Mouse (Mus musculus) neural tube, embryonic 15.5 days (tissue): Measurements from ENCODE around the gene Cldn19. TPM values are rescaled to one million over a fixed set of nuclear protein-coding genes. Genes with fewer than 3 reads are reported as not detected.

Experiments used
- polyA plus RNA-seq: library from polyadenylated mRNA; unstranded; fragments of >200 nt; fragmentation: Nextera tagmentation; extraction: Ambion mirVana; gene quantifications from 2 replicates; pipeline ENCODE4 v1.2.1, GENCODE M21; 2015

The Cldn19 gene
- polyA plus RNA-seq, 1 experiment from 2014 or later: 0.81 TPM

Other genes starting within 250 kb of the Cldn19 start
- gene Slc2a1, start 146.7 kb upstream of the Cldn19 start, polyA plus RNA-seq: 78.8 and 91.3 TPM in 2 replicates
- 4.4 and 4.8 TPM in 2 replicates for gene Zfp691, start 81.2 kb upstream of the Cldn19 start, polyA plus RNA-seq
- 0.79 and 1.2 TPM in 2 replicates for gene Ermap, start 65.4 kb upstream of the Cldn19 start, polyA plus RNA-seq
- gene Svbp, start 60.1 kb upstream of the Cldn19 start, polyA plus RNA-seq: 198 and 242 TPM in 2 replicates
- gene Tmem269, start 37.2 kb upstream of the Cldn19 start, polyA plus RNA-seq: 0.29 and 0.54 TPM in 2 replicates
- 26.0 and 29.2 TPM in 2 replicates for gene AU022252, start 22.7 kb upstream of the Cldn19 start, polyA plus RNA-seq
- gene P3h1, start 22.5 kb upstream of the Cldn19 start, polyA plus RNA-seq: 14.1 and 14.9 TPM in 2 replicates
- gene Ybx1, start 39.2 kb downstream of the Cldn19 start, polyA plus RNA-seq: 815 and 871 TPM in 2 replicates
- 43.5 and 54.5 TPM in 2 replicates for gene Ppih, start 65.1 kb downstream of the Cldn19 start, polyA plus RNA-seq
- 20.2 and 22.0 TPM in 2 replicates for gene Ccdc30, start 160.1 kb downstream of the Cldn19 start, polyA plus RNA-seq
- gene Ppcs, start 167.0 kb downstream of the Cldn19 start, polyA plus RNA-seq: 21.8 and 28.5 TPM in 2 replicates
- 0.44 and 0.46 TPM in 2 replicates for gene Zmynd12, start 167.4 kb downstream of the Cldn19 start, polyA plus RNA-seq
- gene Rimkla, start 237.2 kb downstream of the Cldn19 start, polyA plus RNA-seq: 26.6 and 29.9 TPM in 2 replicates